Mouse (Mus musculus) MN1 (cell line): ENCODE measurements around the gene Heg1.

Source experiments
- DNase-seq: peaks from one replicate; pipeline ENCODE4 v3.0.0-alpha.2; 2016; ENCODE audit warnings: low spot score

Gene Heg1

DNA sequence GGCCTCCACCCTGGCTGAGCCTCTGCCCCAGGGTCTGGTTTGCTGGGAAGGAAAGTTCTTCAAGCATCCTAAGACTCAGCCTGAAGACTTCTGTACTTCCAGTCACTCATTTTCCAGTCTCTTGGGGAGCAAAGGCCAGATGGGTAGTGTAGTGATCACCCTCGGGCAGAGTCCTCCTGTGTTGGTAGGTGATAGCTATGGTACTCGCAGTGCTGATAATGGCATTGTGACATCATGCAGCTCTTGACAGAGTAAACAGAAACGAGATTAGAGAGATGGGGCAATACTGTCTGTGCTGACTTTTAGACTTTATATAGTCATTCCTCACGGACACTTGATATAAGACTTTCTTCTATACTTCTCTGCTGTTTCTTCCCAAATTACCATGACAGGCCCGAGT lies 88.6 kb downstream of the Heg1 start:
- no peak for DNase-seq

DNA sequence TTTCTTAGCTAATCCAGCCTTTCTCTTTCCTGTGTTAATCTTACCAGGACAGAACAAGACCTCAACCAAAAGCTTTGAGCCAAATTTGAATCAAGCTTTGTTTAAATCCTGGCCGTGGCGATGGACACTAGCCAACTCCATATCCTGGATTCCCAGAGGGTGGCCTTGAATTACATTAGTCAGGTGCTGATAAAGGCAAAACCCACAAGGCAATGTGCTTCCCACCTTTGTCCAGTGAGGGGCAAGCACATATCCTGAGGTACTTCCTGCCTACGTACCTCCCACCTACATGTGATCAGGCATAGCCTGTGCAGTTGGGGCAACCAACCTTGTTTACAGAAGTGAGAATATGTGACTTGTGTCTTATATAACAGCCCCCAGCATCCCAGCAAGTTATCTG lies 90.8 kb downstream of the Heg1 start:
- no peak for DNase-seq

DNA sequence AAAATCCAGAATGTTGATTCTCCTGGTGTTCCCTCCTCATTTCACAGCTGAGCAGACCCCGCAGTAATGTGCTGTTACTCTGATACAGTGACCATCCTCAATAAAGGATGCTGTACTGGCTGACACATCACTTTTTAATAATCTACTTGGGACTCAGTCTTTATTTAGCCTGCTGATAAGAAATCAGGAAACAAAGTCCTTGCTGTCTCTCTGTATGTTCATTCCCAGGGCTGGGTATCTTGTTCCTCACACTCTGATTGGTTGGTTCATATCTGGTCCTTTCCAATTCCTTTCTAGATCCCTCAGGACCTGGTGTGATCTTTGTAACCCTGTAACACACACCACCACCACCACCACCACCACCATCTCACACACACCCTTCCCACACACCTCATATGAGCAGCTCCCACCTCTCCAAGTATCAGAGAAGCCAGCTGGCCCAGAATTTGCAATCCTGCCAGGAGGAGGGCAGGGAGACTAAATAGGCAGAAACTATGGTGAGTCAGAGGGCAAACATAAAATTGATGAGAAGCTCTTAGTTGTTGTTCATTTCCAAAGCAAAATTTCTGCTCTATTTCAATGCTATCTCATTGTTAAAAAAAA lies 91.7 kb downstream of the Heg1 start:
- DNase-seq: no peak

DNA sequence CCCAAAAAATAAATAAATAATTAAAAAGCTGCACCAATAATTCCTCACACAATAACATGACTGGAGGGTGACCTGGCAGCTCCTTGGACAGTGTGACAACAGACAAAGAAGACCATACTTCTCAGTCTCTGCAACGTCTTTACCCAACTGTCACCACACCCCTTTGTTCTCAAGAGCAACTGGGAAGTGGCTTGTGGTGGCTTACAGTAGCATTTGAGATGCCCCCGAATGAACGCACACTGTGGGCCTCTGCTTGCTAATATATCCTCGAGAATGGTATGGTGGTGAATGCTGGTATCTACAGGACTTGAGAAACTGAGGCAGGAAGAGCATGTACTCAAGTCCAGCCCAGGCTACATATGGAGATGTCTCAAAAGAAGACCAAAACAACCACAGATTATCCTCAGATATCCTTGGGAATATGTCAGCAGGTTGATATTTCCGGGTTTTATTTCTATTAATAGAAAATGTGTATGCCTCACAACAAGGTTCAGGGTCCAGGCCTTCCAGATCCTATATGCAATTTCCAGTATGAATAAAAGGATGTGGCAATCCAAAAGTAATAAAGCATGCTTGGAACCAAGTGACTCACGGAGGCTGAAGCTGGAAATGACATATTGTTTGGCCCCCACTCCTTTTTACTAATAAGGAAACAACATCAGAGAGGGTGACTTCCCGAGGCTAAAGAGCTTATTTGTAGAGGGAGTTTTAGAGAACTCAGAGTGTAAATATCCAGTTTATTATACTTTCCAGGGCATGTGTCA lies 92.8 kb downstream of the Heg1 start:
- no peak for DNase-seq

DNA sequence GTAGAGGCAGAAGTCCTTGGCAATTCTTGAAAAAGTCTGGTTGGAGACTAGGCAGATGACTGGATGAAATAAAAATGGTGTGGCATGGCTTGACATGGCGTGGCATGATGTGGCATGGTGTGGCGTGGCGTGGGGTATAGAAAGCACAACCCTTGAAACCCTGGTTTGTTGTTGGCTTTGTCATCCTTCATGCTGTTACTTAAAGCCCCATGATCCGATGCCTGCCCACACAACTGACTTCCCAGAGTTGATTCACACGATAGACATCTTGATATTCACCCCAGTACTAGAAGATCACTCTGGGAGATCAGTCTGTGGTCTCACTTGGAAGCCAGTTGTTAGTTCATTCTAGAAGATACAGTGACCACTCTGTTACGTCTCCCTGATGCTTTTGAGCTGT lies 93.4 kb downstream of the Heg1 start:
- no peak for DNase-seq

DNA sequence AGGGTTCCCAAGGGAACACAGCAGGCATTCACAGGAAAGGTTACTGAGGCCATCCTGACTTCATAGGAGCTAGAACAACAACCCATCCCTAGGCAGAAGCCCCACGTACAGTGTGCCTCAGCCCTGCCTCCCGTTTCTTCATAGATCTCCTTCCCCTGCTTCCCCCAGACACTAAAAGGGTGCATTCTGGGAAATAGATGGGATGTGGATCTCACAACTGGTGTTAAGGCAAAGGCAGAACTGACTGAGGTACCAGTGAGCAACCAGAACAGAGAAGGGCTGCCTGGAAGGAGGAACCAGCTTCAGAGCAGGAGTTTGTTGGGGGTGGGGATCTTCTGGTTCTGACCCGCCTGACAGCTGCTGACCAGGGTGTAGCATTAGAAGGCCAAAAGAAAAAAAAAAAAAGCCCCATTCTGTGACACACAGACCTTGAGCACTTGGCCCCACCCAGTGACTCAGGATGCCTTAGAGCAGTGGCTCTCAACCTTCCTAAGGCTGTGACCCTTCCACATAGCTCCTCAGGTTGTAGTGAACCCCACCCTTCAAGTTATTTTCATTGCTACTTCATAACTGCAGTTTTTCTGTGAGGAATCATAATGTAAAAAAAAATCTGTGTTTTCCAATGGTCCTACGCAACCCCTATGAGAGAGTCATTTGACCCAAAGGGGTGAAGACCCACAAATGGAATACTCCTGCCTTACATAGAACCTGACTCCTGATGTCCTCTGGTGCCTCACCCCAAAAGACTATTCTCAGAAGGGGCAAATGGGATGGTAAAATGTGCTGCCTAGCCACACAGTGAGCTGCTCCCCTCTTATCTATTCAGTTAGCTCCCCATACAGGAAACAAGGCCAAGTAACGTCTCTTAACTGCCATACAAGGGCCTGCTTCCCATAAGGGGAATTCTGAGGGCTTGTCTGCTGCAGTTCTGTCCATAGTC lies 97.9 kb downstream of the Heg1 start:
- no peak for DNase-seq

DNA sequence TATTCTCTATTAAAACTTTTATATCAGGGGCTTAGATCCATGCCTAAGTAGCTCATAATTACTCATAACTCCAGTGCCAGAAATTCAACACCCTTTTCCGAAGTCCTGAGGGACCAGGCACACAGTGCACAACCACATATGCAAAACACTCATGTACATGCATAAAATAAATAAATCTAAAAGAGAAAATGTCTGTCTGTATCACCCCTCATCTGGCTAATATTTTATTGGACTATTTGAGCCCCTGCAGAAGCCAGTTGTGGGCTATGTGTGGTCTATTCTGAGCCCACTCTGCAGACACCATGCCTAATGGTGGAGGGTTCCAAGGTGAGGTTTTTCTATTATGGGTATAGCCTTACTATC lies 98.5 kb downstream of the Heg1 start:
- no peak for DNase-seq

DNA sequence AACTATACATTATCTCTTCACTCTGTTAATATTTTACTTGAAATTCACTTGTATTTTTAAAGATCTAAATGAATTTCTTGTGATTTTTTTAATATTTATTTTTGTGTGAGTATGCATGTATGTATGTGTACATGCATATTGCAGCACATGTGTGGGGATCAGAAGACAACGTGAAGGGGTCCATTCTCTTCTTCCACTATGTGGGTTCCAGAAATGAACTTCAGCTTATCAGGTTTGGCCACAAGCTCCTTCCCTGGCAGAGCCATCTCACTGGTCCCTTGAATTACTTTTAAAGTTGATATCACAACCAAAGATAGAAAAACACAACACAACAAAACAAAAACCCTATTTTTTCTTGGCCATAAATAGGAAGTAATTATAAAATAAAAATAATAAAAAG lies 100.4 kb downstream of the Heg1 start:
- DNase-seq: no peak

DNA sequence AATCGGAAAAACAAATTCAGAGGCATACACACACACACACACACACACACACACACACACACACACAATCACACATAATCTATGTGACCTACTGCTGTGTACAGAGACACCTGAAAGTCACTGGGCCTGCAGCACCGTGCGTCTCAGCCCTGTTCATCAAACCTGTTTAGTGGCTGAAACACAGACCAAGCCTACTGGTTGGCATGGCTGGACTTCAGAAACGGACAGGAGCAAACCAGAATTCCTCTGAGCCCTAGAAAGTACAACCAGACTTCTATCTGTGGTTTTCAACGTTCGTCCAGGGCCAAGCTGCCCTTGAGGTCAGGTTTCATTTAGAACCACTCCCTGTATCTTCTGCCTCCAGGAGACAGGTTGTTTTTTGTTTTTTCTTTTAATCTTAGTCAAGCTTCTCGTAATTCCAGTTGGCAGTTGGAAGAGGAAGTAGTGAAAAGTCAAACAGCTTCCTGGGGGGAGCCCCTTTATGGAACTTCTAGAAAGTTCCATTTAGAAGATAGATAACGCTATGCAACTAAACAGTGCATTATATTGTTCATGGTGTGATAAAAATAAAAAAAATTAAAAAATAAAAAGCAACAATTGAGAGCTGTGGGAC lies 101.0 kb downstream of the Heg1 start:
- no peak for DNase-seq

DNA sequence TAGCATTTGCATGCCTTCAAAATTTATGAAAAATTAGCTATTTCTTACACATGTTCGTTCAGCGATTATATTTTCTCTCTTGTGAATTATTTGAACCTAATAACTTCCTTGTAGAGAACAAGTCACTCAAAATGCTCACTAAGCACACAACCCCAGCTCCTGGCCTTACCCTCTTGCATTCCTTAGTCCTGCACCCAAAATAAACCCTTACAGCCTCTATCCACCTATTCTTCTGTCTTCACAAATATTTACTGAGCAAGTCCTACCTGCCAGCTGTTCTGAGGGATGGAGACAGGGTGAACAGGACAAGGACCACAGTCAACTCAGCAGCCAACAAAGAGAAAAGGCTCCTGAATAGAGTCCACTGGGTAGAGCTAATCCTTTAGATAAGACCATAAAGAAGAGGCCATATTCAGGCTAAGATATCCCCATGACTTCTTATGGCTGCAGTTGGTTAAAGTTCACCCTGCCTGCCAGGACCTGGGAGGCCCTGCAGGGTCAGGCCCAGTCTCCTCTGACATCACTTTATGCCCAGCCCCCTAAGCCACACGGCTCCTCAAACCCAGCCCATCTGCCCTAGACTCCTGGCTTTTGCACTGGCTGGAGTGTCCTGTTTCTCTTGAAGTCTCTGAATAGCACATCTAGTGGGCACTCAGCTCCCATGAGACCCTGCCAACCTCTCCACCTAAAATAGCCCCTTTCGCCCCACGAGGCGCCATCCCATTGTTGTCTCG lies 102.7 kb downstream of the Heg1 start:
- no peak for DNase-seq

DNA sequence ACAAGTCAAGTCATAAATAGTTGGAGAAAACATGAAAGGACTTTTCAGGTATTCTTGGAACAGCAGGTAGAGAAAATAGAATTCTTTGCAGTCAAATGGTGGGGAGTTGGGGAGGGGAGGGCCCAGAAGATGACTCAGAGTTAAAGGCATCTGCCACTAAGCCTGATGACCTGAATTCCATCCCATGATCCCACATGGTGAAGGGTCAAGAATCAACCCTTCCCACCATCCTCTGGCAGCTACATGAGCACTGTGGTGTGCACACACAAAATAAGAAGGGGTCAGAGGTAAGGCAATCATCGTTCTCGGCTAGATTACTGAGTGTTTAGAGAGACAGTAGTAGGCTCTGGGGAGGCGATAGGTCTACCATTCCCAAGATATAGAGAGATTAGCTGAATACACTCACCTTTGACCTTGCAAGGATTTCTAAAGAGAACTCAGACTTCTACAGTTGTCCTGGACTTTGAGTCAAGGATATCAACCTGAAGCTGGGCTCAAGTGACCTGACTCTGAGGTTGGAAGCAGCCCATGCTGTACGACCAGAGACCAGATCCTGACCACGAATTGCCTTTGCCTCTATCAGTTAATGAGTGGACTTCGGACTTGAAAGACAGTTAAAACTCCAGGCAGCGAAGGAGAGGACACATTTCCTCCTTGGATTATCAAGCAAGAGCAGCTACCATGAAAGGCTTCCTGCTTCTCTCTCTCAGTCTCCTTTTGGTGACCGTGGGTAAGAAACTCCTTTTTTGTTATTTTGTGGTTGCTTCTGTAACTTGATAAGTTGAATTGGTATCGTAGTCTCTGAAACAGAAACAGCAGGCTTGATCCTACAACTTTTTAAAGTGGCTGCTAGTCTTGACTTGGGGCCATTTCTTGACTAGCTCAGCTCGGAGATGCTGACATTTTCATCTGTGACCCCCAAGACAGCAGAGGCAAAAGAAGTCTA lies 109.9 kb downstream of the Heg1 start, which contains the start of gene Muc13:
Muc13 (plus strand) TSS at position 192 of the 946 bp plus-strand sequence.
- DNase-seq: no peak

DNA sequence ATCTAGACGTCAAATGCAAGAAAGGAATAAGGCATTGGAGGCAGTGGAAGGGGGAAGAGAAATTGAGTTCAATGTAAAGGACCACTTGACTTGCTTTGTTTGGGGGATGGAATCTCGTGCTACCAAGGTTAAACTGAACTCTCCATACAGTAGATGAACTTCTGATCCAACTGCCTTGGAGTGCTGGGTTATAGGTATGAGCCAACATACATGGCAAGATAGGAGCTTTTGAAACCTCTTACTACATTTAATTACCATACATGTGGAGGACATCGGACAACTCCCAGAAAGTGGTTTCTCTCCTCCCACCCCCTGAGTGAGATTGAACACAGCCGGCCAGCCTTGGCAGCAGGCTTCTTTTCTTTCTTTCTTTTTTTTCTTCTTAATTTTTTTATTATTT lies 110.9 kb downstream of the Heg1 start:
- no peak for DNase-seq

DNA sequence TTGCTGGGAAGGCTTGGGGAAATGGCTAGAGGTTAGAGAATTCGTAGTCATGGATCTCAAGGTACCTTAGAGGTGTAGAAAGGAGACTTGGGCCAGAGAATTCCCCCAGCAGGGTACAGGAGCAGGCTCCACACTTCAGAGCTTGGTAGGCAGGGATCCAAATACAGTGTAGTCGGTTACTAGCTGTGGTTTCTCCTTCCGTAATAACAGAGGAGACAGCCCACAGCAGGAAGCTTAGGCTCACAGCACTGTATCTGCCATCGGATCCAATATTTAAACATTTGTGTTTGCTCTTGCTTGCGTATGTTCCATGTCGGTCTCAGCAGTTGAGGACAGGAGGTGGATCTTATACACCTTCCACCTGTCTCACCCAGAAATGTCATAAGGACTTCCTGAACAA lies 111.7 kb downstream of the Heg1 start:
- DNase-seq: no peak

DNA sequence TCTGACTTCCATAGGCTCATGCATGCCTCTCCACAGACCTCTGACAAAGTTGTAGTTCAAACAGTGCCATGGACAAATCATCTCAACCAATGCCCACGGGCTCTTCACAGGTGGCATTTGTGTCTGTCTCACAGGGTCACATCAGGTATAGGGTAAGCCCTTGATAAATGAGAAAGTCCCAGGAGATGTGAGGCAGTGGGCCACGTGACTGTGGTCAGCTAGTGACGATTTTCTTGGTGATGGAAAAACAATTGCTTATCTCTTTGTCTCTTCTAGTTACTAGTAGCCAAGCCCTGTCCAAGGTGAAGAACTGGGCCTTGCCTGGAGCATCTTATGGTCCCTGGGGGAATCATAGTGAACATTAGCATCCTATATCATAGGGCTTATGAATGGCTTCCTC lies 112.6 kb downstream of the Heg1 start:
- no peak for DNase-seq

DNA sequence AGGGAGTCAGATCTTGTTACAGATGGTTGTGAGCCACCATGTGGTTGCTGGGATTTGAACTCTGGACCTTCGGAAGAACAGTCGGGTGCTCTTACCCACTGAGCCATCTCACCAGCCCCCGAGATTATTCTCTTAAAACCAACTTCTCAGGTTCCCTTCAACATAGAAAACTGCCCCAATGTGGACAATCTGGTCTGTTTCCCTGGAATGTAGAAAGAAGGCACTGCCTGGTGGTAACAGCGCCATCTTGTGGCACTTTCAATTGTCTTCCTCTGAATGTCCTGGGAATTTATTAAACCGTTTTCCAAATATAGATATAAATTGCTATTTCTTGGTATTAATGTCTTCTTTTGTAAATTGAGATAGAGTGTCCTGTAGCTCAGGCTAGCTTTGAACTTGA lies 113.7 kb downstream of the Heg1 start:
- peak; percentile 29 for DNase-seq

DNA sequence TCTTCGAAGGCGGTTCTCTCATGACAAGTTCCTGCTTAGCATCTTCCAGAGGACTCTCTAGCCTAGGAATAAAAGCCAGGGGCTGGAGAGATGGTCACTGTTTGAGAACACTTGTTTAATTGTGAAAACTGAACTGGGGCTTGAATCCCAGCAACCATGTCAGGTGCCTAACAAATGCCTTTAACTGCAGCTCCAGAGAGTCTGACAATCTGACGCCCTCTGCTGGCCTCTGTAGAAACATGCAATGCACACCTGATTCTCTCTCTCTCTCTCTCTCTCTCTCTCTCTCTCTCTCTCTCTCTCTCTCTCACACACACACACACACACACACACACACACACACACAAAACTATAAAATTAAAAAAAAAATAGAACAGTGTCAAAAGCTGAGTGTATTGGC lies 125.8 kb downstream of the Heg1 start:
- DNase-seq: no peak

DNA sequence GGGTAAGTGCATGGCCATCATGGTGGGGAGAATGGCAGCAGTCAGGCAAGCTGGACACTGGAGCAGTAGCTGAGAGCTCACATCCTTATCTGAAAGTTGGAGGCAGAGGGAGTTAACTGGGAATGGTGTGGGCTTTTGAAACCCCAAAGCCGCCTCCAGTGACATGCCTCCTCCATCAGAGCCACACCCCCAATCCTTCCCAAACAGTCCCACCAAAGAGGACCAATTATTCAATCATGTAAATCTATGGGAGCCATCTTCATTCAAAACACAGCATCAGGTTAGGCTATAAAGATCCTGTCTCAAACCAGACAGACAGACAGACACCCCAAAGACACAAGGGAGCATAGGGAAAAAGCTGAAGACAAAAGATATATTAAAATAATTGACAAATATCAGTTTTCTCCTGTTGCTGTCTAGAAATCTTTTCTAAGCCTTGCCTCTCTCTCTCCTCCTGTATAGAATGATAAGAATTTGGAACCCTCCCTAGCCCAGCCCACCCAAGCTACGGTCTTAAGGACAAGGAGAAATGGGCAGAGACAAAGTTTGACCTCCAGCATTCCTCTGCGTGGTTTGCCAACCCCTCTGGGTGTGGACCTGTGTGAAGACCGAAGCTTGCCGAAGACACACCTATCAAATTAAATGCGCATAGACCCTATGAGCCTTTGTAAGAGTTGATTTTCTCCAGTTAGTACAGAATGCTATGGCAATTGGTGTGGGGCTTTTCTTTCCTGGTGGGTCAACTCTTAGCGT lies 134.4 kb downstream of the Heg1 start:
- DNase-seq: no peak

DNA sequence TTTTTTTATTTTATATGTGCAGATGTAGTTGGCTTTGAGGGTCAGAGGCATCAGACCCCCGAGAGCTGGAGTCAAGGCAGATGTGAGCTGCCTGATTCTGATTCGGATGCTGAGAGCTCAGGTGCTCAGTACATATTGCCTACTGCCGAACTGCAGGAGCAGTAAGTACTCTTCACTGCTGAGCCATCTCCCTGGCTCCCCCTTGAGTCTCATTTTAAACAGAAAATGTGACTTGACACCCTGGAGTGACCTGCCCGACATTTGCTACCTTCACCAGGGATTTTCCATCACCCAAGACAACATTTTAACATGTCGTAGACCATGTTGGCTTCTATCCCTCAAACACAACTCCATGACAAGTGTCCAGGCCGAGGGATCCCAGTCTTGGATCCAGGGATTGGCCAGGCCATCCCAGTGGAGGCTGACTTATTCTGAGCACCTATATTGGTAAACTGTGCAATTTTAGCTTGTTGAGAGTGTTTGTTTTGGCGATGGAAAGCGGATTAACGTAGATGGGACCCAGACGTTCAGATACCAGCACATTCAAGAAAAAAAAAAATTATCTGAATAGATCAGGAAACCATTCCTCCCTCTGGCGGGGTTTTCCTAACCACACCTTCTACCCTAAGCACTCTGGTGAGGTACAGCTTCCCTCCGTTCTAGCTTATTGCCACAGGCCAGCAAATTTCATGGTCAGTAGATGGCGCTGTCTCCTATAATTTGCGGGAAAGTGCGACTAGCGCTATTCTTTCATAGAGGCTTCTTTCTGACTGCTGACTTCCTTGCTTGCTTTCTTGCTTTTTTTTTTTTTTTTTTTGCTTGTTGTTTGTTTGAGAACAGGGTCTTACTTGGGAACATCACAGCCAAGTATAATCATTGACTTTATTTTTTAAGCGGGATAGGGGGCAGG lies 136.4 kb downstream of the Heg1 start:
- DNase-seq: peak; percentile 86
